Mouse (Mus musculus) WW6 (cell line): ENCODE data around the gene Memo1.
"Not testable (repeated sequence)": the region's sequence is repeated elsewhere in the genome, so short reads cannot be mapped to it uniquely, and the experiment has no call there.

Source experiments
- DNase-seq: peaks from one replicate; pipeline ENCODE4 v3.0.0-alpha.2; 2013; ENCODE audit warnings: low read depth, low spot score

Memo1 gene

GRCm38 (mm10) chr17:74264333-74265155 is 30.8 kb downstream of the Memo1 start:
- no peak for DNase-seq

- DNase-seq = no peak
Observed at GRCm38 (mm10) chr17:74262415-74262814, 32.9 kb downstream of the Memo1 start.

DNA sequence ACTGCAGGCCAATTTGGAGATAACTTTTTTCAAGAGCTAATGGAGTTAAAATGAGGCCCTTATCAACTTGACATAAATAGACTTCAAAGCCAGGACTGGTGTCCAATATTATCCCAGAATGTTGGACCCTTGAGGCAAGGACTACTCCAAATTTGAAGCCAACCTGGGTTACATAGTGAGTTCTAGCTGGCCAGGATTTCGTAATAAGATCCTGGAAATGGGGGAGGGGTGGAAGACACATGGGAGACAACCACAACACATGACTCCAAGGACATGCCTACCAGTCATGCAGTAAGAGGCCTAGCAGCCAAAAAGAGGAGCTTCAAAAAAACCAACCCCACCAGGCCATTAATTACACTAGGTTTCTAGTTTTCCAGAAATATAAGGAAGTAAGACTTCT is 50.0 kb downstream of the Memo1 start:
- DNase-seq = no peak

- no peak for DNase-seq
Observed at GRCm38 (mm10) chr17:74242788-74243187, 52.5 kb downstream of the Memo1 start.

DNA sequence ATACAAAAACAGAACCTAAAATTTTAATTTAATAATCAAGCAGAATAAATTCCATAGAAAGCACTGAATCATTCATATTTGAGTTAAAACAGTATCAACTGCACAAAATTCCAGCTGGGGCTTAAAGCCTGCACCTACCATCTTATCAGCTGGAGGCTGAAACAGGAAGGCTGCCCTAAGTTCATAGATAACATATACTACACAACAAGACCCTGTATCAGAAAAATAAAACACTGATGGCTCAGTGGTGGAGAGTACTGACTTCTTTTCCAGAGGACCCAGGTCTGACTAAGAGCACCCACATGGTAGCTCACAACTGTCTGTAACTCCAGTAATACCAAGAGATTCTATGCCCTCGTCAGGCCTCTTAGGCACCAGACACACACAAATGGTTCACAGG is 55.0 kb downstream of the Memo1 start:
- no peak for DNase-seq

- no peak for DNase-seq
Observed at GRCm38 (mm10) chr17:74228131-74228759, 67.1 kb downstream of the Memo1 start.

DNA sequence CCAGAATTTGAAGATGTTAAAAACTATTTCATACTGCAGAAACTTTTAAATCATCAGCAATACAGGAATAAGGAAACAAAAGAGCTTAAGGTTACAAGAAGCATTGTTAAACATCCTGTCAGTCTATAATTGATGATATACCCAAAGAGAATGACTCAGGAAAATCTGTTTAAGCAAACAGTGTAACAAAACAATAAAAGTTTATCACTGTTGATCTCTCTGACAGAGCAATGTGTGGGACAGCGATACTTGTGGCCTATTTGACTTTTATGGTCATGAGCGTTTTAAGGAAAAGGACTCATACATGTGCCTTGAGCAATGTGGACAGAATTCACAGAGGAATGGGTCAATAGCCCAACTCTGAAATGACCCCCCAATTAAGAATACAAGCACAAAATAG is 78.0 kb downstream of the Memo1 start:
- DNase-seq = no peak

DNA sequence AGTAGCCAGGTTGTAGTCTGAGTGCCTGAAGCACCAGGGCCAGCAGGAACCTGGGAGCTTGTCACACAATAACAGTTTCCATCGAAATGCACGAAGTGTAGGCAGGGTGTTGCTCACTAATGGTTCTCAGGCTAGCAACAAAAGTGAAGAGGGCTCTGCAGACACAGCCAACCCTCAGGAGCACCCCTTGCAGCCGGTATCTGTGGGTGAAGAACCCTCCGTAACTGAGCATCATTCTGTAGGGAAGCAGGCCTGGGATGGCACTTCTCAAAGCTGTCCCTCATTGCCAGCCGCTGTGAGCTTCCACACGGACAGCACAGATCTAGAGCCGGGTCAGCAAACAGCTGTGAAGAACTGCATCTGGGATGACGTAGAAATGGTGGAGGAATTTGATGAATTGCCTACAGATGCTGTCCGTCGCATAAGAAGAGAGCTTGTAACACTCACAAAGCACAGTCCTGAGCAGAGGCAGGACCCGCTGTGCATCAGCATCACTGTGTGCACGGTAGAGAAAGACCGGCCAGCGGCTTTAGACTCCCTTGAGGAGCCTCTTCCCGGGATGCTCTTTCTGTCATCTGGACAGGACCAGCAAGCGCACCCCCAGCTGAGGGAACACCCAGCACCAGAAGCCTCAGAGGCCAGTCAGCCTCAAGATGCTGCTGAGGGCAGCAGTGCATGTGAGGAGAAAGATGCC is 82.3 kb downstream of the Memo1 start:
- not testable (repeated sequence) for DNase-seq

DNA sequence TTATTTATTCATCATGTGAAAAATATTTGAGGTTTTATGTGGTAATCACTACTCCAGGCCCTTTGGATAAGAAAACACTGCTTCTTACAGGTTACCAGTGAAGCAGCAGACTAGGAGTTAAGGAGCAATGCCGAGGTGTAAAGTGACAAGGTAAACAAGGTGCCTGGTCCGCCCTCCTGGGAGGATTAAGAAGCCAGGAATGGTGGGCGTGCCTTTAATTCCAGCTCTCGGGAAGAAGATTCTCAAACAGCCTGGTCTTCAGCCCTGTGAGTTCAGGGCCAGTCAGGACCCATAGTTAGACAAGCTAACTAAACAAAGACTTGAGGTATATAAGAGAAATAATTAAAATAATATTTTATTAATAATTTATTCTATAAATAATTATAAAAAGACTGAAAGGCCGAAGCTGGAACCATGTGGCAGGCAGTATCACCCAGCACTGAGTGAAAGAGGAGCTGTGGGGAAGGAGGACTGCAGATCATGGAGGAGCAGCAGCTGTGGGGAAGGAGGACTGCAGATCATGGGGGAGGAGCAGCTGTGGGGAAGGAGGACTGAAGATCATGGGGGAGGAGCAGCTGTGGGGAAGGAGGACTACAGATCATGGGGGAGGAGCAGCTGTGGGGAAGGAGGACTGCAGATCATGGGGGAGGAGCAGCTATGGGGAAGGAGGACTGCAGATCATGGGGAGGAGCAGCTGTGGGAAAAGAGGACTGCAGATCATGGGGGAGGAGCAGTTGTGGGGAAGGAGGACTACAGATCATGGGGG is 86.0 kb downstream of the Memo1 start:
- no peak for DNase-seq

DNA sequence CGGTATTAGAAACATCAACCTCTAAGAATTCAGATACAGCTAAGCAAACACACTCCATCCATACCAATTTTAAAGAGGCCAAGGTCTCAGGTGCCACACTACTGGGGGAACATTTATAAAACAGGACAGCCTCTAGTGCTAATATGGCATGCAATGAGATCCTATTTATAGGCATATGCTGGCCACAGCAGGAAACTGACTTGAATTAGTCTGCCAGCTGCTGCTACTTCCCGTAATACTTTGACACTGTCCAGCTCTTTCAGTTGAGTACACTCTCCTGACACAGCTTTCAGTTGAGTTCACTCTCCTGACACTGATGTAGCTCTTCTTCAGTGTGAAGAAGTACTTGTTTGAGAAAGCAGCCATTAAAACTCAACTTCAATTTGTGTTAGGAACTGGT is 99.4 kb downstream of the Memo1 start:
- no peak for DNase-seq

- no peak for DNase-seq
Observed at GRCm38 (mm10) chr17:74194755-74195154, 100.6 kb downstream of the Memo1 start.

GRCm38 (mm10) chr17:74193463-74193862 is 101.9 kb downstream of the Memo1 start:
- DNase-seq = no peak

DNA sequence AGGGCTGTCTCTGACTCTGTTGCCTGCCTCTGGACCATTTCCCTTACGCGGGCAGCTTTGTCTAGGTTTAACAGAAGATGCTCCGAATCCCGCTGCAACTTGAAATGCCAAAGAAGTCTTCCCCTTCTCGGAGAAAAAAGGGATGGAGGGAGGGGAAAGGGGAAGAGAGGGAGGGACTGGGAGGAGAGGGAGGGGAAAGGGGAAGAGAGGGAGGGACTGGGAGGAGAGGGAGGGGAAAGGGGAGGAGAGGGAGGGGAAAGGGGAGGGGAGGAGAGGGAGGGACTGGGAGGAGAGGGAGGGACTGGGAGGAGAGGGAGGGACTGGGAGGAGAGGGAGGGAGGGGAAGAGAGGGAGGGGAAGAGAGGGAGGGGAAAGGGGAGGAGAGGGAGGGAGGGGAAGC is 103.9 kb downstream of the Memo1 start:
- DNase-seq = peak; percentile 11

DNA sequence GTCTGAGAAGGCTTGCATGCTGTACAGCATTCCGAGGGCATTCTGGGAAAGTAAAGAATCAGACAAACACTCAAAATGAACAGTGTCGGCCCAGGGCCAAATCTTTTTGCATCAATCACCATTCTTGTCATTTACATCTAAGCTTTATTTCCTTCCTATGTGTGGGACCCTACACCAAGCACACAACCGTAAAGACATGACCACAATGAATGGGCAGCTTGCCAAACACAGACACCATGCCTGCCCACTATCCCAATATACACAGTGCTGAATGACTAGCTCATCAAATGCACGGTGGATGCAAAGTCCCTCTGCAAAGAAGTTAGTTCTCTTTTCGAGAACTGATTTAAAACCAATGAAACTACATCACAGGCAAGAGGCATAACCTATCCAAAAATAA is 109.1 kb downstream of the Memo1 start:
- DNase-seq = no peak

- no peak for DNase-seq
Observed at GRCm38 (mm10) chr17:74184739-74185138, 110.6 kb downstream of the Memo1 start.

DNA sequence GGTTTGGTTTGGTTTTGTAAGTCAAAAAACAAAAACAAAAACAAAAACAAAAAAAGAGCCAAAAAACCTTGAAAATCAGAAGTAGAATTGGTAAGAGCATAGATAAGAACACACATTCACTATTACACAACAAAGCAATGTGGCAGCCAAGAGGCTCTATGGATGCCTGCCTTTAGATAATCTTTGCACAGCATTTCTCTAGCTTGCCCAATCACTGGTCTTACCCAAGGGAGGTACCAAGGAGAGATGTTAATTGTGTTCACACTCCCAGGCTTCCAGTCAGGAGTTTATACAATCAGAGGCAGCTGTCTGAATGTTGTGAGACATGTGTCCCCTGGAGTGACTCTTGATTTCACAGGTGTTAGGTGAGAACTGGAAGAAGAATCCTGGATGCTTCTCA is 114.4 kb downstream of the Memo1 start:
- no peak for DNase-seq

DNA sequence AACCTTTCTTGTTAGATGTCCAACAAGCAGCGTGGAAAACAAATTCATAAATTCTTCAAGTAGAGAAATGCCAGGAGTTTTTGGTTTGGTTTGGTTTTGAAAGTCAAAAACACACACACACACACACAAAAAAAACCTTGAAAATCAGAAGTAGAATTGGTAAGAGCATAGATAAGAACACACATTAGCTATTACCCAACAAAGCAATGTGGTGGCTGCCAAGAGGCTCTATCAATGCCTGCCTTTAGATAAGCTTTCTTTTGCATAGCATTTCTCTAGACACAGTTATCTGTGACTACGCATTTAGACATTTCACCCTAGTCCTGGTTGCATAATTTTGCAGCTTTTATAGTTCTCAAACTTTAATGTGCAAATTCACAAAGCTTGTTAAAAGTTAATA is 115.7 kb downstream of the Memo1 start:
- DNase-seq = not testable (repeated sequence)

- no peak for DNase-seq
Observed at GRCm38 (mm10) chr17:74173726-74174125, 121.6 kb downstream of the Memo1 start.

DNA sequence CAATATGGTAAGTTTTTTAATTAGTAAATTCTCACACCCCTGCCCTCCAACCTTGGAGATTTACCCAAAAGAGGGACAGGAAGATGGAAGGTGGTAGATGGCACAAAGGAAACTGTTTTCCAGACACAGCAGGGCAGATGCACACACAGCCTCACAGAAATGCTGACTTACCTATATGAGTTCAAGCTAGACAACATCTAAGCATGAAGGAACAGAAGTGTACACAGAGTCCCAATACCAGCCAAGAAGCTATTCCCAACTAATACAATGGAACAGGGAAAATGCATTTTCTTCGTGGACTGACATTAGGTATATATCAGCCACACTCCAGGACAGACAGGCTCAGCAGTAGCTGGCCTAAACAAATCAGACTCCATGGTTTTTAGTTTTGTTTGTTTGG is 122.5 kb downstream of the Memo1 start:
- DNase-seq = no peak

- peak; percentile 56 for DNase-seq
Observed at GRCm38 (mm10) chr17:74159443-74159894, 135.9 kb downstream of the Memo1 start.

- DNase-seq = no peak
Observed at GRCm38 (mm10) chr17:74158161-74158560, 137.2 kb downstream of the Memo1 start.
